Mouse (Mus musculus) urinary bladder, postnatal 14 days (tissue): ENCODE results near the gene Neurl4.
"Not testable (repeated sequence)": the region's sequence is repeated elsewhere in the genome, so short reads cannot be mapped to it uniquely, and the experiment has no call there.

Source experiments
- DNase-seq: peaks from one replicate; pipeline ENCODE4 v3.0.0; 2021; ENCODE audit warnings: low spot score

Neurl4 gene

GRCm38 (mm10) chr11:69913554-69914371 is 12.9 kb downstream of the Neurl4 start, which contains the start of gene Gps2:
TSS of gene Gps2 (plus strand) at chr11:69913888.
- peak; percentile 92 for DNase-seq

GRCm38 (mm10) chr11:69914372-69914764 is 13.5 kb downstream of the Neurl4 start:
- DNase-seq: no peak

GRCm38 (mm10) chr11:69914917-69915430 is 14.1 kb downstream of the Neurl4 start:
- no peak for DNase-seq

- no peak for DNase-seq
Observed at GRCm38 (mm10) chr11:69915667-69916627, 15.1 kb downstream of the Neurl4 start.

GRCm38 (mm10) chr11:69916652-69917378 is 15.9 kb downstream of the Neurl4 start:
- not testable (repeated sequence) for DNase-seq

- no peak for DNase-seq
Observed at GRCm38 (mm10) chr11:69917379-69917948, 16.6 kb downstream of the Neurl4 start.

GRCm38 (mm10) chr11:69918118-69918517 is 17.2 kb downstream of the Neurl4 start:
- DNase-seq: no peak

- no peak for DNase-seq
Observed at GRCm38 (mm10) chr11:69919053-69919452, 18.2 kb downstream of the Neurl4 start.

GRCm38 (mm10) chr11:69919661-69920265 is 18.9 kb downstream of the Neurl4 start:
- DNase-seq: peak; percentile 81

GRCm38 (mm10) chr11:69920266-69921031 is 19.6 kb downstream of the Neurl4 start:
- DNase-seq: no peak

GRCm38 (mm10) chr11:69921114-69922011 is 20.5 kb downstream of the Neurl4 start, which contains the start of gene Eif5a:
TSS of gene Eif5a (minus strand) at chr11:69921958.
- DNase-seq: peak; percentile 100

- no peak for DNase-seq
Observed at GRCm38 (mm10) chr11:69922012-69922756, 21.3 kb downstream of the Neurl4 start.

GRCm38 (mm10) chr11:69922796-69923195 is 21.9 kb downstream of the Neurl4 start:
- DNase-seq: no peak

GRCm38 (mm10) chr11:69927501-69927900 is 26.6 kb downstream of the Neurl4 start:
- no peak for DNase-seq

GRCm38 (mm10) chr11:69929712-69930111 is 28.8 kb downstream of the Neurl4 start:
- DNase-seq: no peak

- not testable (repeated sequence) for DNase-seq
Observed at GRCm38 (mm10) chr11:69930176-69930575, 29.3 kb downstream of the Neurl4 start.

GRCm38 (mm10) chr11:69930967-69931537 is 30.2 kb downstream of the Neurl4 start:
- no peak for DNase-seq

GRCm38 (mm10) chr11:69931769-69932168 is 30.9 kb downstream of the Neurl4 start:
- no peak for DNase-seq
